Mouse (Mus musculus): ENCODE measurements around the gene Serpinb8. TPM values are rescaled to one million over a fixed set of nuclear protein-coding genes. Genes with fewer than 3 reads are reported as not detected.
A peak's percentile ranks its signal among the peaks of the same experiment; 100 is the strongest.

The Serpinb8 gene
- polyA plus RNA-seq, 1 experiment from 2014 or later = not detected

DNA sequence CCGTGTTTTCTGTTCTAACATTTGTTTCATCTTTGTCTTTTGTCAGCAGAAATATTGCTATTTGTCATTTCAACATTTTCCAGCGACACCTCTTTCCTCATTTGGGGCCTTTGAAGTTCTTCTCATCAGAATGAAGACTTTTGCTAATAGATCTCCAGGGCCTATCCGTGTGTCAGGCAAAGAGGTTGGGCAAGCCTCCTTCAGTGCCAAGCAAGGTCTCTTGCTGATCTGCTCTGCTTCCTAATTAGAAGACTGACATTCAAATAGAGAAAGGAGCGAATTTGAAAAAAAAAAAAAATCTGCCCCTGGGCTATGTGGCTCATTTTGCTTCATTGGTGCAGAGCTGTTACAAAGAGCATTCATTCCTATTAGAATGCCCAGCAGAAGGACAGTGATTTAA is 32.2 kb downstream of the Serpinb8 start:
- H3K36me3 ChIP-seq (ENCODE audit: control insufficient read depth, insufficient read depth, low read length) = no peaks in the 10 kb centered on the region
- no peak overlapping the region for H3K9ac ChIP-seq (replicated peaks; ENCODE audit: low read depth, low read length)
- H3K27ac ChIP-seq (ENCODE audit: low read depth, low read length) = no peak overlapping the region
- no peak for ATAC-seq (ENCODE audit: low read depth)
- no peaks in the 10 kb centered on the region for H3K9me3 ChIP-seq (ENCODE audit: control insufficient read depth, low read length)
- no peak overlapping the region for H3K4me2 ChIP-seq (ENCODE audit: low read depth, low read length)
- 71% methylated on average over 4 of the region's 4 CpGs for WGBS
- H3K4me1 ChIP-seq (ENCODE audit: control insufficient read depth, insufficient read depth, low read length) = no peaks in the 10 kb centered on the region
- H3K4me3 ChIP-seq (ENCODE audit: low read depth, low read length) = no peak overlapping the region
- no peaks in the 10 kb centered on the region for H3K27me3 ChIP-seq (ENCODE audit: control insufficient read depth, insufficient read depth, low read length)

DNA sequence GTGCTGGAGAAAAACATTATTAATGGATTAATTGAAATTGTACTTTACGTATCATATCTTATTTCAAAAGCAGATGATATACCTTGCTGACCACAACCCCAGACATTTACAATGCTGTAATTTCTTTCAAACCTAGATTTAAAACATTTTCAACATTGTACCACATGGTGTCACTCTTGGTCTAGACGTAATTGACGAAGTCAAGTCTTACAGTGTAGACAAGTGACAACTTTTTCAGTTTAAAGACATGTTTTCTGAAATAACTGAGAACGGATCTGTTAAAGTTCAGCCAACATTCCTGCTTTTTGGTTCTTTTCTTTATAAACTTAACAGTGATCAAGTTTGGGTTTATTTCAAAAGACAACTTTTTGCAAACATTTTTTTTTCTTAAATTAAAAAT is 46.1 kb downstream of the Serpinb8 start:
- H3K36me3 ChIP-seq (ENCODE audit: control insufficient read depth, insufficient read depth, low read length) = no peaks in the 10 kb centered on the region
- no peaks in the 10 kb centered on the region for H3K27me3 ChIP-seq (ENCODE audit: control insufficient read depth, insufficient read depth, low read length)
- 42% methylated on average over 4 of the region's 4 CpGs for WGBS
- no peak overlapping the region for H3K27ac ChIP-seq (ENCODE audit: low read depth, low read length)
- no peaks in the 10 kb centered on the region for H3K4me1 ChIP-seq (ENCODE audit: control insufficient read depth, insufficient read depth, low read length)
- no peaks in the 10 kb centered on the region for H3K9me3 ChIP-seq (ENCODE audit: control insufficient read depth, low read length)
- H3K4me3 ChIP-seq (ENCODE audit: low read depth, low read length) = no peak overlapping the region
- H3K9ac ChIP-seq (replicated peaks; ENCODE audit: low read depth, low read length) = no peak overlapping the region
- ATAC-seq (ENCODE audit: low read depth) = peak; percentile 76
- H3K4me2 ChIP-seq (ENCODE audit: low read depth, low read length) = no peak overlapping the region

- H3K4me1 ChIP-seq (ENCODE audit: control insufficient read depth, insufficient read depth, low read length) = no peaks in the 10 kb centered on the region
- ATAC-seq (ENCODE audit: low read depth) = peak; percentile 56; the same call in 1 of the 2 replicates
- no peak overlapping the region for H3K27ac ChIP-seq (ENCODE audit: low read depth, low read length)
- no peak overlapping the region for H3K4me3 ChIP-seq (ENCODE audit: low read depth, low read length)
- no peak overlapping the region for H3K4me2 ChIP-seq (ENCODE audit: low read depth, low read length)
- no peak overlapping the region for H3K9ac ChIP-seq (replicated peaks; ENCODE audit: low read depth, low read length)
- no peaks in the 10 kb centered on the region for H3K9me3 ChIP-seq (ENCODE audit: control insufficient read depth, low read length)
- 51% methylated on average over 1 of the region's 1 CpGs for WGBS
- no peaks in the 10 kb centered on the region for H3K27me3 ChIP-seq (ENCODE audit: control insufficient read depth, insufficient read depth, low read length)
- no peaks in the 10 kb centered on the region for H3K36me3 ChIP-seq (ENCODE audit: control insufficient read depth, insufficient read depth, low read length)
These were observed 48.2 kb downstream of the Serpinb8 start for GRCm38 (mm10) chr1:107638056-107638455.

GRCm38 (mm10) chr1:107638459-107638858 is 48.7 kb downstream of the Serpinb8 start:
- WGBS = 85% methylated on average over 3 of the region's 3 CpGs
- no peak overlapping the region for H3K27ac ChIP-seq (ENCODE audit: low read depth, low read length)
- no peak; the same call in 1 of the 2 replicates for ATAC-seq (ENCODE audit: low read depth)
- no peaks in the 10 kb centered on the region for H3K36me3 ChIP-seq (ENCODE audit: control insufficient read depth, insufficient read depth, low read length)
- H3K4me2 ChIP-seq (ENCODE audit: low read depth, low read length) = no peak overlapping the region
- no peaks in the 10 kb centered on the region for H3K4me1 ChIP-seq (ENCODE audit: control insufficient read depth, insufficient read depth, low read length)
- H3K9ac ChIP-seq (replicated peaks; ENCODE audit: low read depth, low read length) = no peak overlapping the region
- no peaks in the 10 kb centered on the region for H3K9me3 ChIP-seq (ENCODE audit: control insufficient read depth, low read length)
- H3K4me3 ChIP-seq (ENCODE audit: low read depth, low read length) = no peak overlapping the region
- no peaks in the 10 kb centered on the region for H3K27me3 ChIP-seq (ENCODE audit: control insufficient read depth, insufficient read depth, low read length)

DNA sequence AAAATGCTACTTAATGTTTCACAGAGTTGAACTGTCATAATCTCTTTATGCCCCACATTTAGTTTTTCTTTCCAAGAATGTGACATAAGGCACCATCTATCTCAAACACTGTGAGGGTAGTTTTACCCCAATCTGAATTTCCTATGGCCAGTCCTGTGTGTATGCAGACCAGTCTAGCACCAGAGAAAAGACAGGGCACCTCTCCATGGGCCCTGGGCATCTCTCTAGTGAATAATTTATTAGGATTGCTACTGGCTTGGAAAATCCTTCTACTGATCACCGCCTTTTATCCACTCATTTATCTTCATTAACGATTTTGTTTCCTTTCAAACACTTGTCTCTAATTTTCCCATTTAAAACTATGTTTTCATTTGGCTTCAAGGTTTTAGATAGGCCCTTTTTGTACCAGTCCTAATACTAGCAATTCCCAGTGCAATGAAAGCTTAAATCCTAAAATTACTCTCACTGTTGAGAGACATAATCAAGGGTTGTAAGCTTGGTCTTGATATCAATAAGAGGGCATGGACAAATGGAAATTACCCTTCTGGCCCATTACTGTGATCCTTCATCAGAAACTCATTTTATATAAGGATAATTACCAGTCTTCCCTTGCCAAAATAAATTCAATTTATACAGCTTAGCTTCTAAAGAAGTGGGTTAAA is 52.8 kb downstream of the Serpinb8 start:
- Histone ChIP-seq H3K27me3 (ENCODE audit: control insufficient read depth, insufficient read depth, low read length) (no peaks in the 10 kb centered on the region), H3K4me3 (ENCODE audit: low read depth, low read length) (no peak overlapping the region), H3K9ac (replicated peaks; ENCODE audit: low read depth, low read length) (no peak overlapping the region), H3K4me2 (ENCODE audit: low read depth, low read length) (no peak overlapping the region), H3K4me1 (ENCODE audit: control insufficient read depth, insufficient read depth, low read length) (no peaks in the 10 kb centered on the region), H3K36me3 (ENCODE audit: control insufficient read depth, insufficient read depth, low read length) (no peaks in the 10 kb centered on the region), H3K9me3 (ENCODE audit: control insufficient read depth, low read length) (no peaks in the 10 kb centered on the region), H3K27ac (ENCODE audit: low read depth, low read length) (no peak overlapping the region)
- no peak for ATAC-seq (ENCODE audit: low read depth)
- WGBS = 69% methylated on average over 2 of the region's 2 CpGs

DNA sequence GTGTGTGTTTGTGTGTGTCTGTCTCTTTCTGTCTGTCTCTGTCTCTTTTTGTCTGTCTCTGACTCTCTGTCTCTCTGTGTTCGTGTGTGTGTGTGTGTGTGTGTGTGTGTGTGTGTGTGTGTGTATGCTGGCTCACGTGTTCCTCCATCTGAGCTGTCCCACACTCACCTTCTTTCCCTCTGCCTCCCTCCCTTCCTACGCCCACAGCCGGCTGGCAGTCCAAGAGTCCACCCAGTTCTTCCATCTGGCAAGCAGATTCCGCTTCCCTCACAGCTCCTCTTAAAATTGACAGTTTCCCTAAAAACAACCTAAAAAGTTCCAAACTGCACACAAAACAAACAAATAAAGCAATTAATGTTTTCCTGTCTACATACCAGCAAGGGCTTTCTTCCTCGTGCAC is 55.3 kb downstream of the Serpinb8 start:
- 86% methylated on average over 6 of the region's 6 CpGs for WGBS
- H3K9me3 ChIP-seq (ENCODE audit: control insufficient read depth, low read length) = no peaks in the 10 kb centered on the region
- H3K4me2 ChIP-seq (ENCODE audit: low read depth, low read length) = no peak overlapping the region

GRCm38 (mm10) chr1:107657689-107658088 is 67.9 kb downstream of the Serpinb8 start:
- no peak for ATAC-seq (ENCODE audit: low read depth)
- H3K9me3 ChIP-seq (ENCODE audit: control insufficient read depth, low read length) = no peaks in the 10 kb centered on the region
- H3K4me1 ChIP-seq (ENCODE audit: control insufficient read depth, insufficient read depth, low read length) = no peaks in the 10 kb centered on the region
- H3K27me3 ChIP-seq (ENCODE audit: control insufficient read depth, insufficient read depth, low read length) = no peaks in the 10 kb centered on the region
- H3K27ac ChIP-seq (ENCODE audit: low read depth, low read length) = no peak overlapping the region
- 87% methylated on average over 2 of the region's 2 CpGs for WGBS
- no peaks in the 10 kb centered on the region for H3K36me3 ChIP-seq (ENCODE audit: control insufficient read depth, insufficient read depth, low read length)
- H3K9ac ChIP-seq (replicated peaks; ENCODE audit: low read depth, low read length) = no peak overlapping the region
- H3K4me3 ChIP-seq (ENCODE audit: low read depth, low read length) = no peak overlapping the region
- no peak overlapping the region for H3K4me2 ChIP-seq (ENCODE audit: low read depth, low read length)

More for the DNA sequence above, 55.3 kb downstream of the Serpinb8 start:
- no peak overlapping the region for H3K9ac ChIP-seq (replicated peaks; ENCODE audit: low read depth, low read length)
- no peak overlapping the region for H3K27ac ChIP-seq (ENCODE audit: low read depth, low read length)
- no peak overlapping the region for H3K4me3 ChIP-seq (ENCODE audit: low read depth, low read length)
- H3K4me1 ChIP-seq (ENCODE audit: control insufficient read depth, insufficient read depth, low read length) = no peaks in the 10 kb centered on the region
- no peaks in the 10 kb centered on the region for H3K27me3 ChIP-seq (ENCODE audit: control insufficient read depth, insufficient read depth, low read length)
- no peak for ATAC-seq (ENCODE audit: low read depth)
- no peaks in the 10 kb centered on the region for H3K36me3 ChIP-seq (ENCODE audit: control insufficient read depth, insufficient read depth, low read length)

Other genes starting within 250 kb of the Serpinb8 start
- gene Serpinb11, start 228.8 kb upstream of the Serpinb8 start, polyA plus RNA-seq (2014; fragmentation: Nextera tagmentation; extraction: Ambion mirVana) = not detected in 2 replicates
- gene Serpinb7, start 190.4 kb upstream of the Serpinb8 start, polyA plus RNA-seq (2014; fragmentation: Nextera tagmentation; extraction: Ambion mirVana) = 0.28 TPM in 1 of 2 replicates, not detected in the other
- gene Serpinb2, start 78.6 kb upstream of the Serpinb8 start, polyA plus RNA-seq (2014; fragmentation: Nextera tagmentation; extraction: Ambion mirVana) = 0.09 and 0.24 TPM in 2 replicates

All from neural tube, embryonic 14.5 days (tissue).